Mouse (Mus musculus): ENCODE results near the gene Ebf3. TPM values are rescaled to one million over a fixed set of nuclear protein-coding genes. Genes with fewer than 3 reads are reported as not detected.

Gene Ebf3
- polyA plus RNA-seq, 1 experiment = 1.1 TPM

- DNase-seq (ENCODE audit: extremely low spot score in 1 of 2, low spot score in 1 of 2) = no peak
Measured at GRCm38 (mm10) chr7:137312166-137312932, 1.9 kb downstream of the Ebf3 start.

DNA sequence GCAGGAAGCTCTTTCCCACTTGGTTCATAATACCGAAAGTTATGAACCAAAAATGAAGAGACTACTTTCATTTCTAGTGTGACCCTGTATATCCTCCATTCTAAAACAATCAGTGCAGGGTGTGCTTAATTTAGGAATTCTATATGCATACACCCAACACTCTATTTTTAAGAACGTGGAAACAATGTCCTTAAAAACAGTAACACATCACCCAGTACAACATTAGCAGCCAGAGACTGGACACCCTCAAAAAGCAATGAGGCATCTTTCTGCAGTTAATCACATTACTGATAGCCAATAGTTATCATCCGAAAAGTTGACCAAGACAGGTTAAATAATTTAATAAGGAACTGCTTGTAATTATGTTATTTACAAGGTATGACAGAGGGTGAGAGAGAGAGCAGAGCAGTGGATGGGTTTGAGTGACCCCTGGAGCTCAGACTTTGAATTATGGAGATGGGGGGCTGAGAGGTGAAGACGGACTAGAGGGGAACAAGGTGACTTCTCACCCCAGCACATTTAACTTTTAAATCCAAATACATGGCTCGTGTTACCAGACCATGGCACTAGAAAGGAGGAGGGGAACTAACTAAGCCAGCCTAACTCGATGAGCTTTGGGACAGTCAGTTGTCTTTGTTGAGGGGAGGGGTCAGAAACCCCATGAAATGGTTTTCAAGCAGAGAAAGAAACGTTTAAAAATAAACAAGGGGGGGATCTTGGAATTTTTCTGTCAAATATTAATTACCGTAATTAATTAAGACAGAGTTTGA, 2.7 kb downstream of the Ebf3 start:
- DNase-seq (ENCODE audit: extremely low spot score in 1 of 2, low spot score in 1 of 2) = no peak

DNA sequence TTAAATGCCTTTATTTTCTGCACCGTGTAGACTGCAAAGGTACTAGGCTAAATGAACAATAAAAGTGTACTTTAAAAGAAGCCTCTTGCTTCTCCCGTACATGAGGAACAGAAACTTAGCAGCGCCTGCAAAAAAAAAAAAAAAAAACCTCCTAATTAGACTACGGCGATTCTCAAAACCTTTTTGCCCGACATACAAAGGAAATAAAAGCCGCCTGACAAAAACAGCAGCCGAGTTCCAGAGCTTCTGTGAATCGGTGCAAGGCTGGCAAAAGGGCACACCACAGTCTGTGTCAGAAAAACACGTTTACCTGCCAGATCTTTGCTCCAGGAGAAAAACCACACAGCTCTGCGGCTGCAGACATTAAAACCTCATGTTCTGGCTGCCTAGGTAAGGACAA, 3.4 kb downstream of the Ebf3 start:
- DNase-seq (ENCODE audit: extremely low spot score in 1 of 2, low spot score in 1 of 2) = no peak

- DNase-seq (ENCODE audit: extremely low spot score in 1 of 2, low spot score in 1 of 2) = no peak
Measured at GRCm38 (mm10) chr7:137310091-137310761, 4.0 kb downstream of the Ebf3 start.

DNA sequence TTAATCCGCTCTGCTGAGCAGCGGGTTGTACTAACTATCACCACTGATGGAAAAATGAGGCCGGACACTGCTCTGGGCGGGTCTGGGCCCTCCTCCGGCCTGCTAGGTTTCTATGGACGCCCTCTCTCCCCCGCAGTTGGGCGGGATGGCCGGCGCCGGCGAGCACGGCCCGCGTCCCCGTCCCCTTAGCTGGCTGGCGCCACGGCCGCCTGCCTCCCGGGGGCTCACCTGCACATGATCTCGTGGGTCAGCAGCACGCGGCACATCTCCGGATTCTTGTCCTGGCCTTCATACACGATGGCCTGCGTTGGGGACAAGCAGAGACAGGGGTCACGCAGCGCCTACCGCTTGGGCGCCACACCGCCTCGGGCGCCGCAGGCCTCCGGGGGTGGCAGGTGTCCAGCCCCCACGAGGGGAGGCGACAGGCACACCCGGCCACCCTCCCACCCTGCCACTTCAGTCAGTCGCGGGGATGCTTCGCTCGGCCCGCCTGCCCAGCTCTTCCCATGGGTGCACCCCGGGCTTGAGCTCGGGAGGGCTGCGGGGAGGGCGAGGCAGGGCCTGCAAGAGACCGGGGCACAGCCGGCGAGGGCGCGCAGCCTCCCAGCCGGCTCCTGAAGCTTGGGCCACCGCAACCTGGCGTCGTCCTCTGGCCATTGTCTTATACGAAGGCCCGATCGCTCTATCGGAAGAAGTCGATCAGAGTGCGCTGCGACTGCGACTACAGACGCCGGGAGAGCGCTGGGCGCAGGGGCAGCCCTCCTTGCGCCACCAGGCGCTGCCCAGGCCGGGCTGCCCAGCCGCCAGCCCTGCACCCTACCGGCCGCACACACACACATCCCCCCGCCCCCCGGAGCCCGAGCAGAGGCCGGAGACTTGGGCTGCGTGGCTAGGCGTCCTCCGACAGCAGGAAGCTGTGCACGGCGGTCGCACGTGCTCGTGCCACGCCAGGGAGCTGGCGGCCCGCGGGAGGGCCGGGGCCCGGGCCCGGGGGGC, 4.9 kb downstream of the Ebf3 start:
- no peak for DNase-seq (ENCODE audit: extremely low spot score in 1 of 2, low spot score in 1 of 2)

DNA sequence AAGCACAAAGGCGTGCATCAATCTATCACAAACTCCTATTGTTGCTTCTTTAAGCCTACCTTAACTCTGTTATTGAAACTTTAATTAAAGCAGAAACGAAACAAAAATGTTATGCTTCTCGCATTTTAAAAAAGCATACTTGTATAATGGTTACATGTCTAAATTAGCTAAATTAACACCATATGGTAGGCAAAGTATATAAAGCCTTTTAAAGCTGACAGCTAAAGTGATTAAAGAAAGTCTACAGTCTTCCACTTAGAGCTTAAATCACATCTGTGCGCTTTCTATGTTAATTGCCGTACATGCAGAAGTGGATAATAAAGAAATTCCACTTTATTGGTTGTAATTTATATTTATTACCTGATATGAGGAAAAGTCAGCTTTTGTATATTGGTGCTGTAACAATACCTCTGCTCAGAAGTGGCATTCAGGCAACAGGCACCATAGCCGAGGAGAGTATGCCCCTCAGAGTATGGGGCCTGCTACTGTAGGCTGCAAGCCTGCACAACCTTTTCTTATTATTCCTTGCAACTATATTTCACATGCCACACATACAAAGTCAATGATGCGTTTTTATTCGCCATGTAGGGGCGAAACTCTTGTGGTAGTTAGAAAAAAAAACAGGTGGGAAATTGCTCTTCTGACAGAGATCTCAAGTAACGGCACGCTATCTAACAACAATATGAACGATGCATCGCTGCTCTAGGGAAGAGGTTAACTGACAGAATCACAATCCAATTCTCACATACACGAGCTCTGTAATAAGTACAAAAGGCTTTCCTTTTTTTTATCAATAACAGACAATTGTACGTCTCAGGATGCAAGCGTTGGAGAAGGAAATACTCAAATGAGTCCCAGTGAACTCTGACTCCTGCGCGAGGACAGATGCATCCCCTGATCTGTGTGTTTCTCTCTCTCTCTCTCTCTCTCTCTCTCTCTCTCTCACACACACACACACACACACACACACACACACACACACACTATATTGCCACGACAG, 5.9 kb downstream of the Ebf3 start:
- DNase-seq (ENCODE audit: extremely low spot score in 1 of 2, low spot score in 1 of 2) = no peak

DNA sequence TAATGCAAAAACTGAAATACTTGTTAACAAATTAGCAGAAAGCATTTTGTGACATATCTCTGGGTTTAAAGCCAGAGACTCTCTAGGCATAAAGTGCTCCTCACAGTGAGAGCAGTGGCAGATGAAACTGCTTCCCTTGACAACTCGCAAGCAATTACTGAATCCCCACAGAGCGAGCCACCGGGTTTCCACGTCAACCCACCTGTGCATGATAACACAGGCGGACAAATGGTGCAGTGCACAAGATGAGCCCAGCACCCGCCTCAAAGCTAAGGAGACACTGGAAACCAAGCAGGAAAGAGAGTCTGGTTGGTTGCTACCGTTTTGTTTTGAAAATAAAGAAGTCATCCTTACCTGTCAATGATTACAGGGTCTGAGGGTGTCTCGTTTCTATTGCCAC, 7.1 kb downstream of the Ebf3 start:
- DNase-seq (ENCODE audit: extremely low spot score in 1 of 2, low spot score in 1 of 2) = no peak

- DNase-seq (ENCODE audit: extremely low spot score in 1 of 2, low spot score in 1 of 2) = no peak
Measured at GRCm38 (mm10) chr7:137306127-137306526, 8.1 kb downstream of the Ebf3 start.

DNA sequence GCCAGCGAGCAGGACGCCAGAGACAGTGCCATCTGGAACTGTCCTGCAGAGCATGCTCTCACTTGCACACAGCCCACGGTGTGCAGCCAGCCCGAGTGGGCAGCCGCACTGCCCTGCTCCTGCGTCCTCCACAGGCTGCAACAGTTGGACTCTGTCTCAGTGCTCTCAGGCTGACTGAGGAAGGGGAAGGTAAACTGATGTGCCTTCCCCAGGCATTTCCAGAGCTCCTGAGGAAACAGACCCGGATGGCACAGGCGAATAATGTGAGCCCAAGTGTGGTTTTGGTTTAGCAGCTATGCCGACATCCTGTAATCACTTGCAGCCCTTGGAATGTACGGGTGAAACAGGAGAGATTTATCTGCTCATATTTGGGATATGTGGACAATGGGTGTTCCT, 10.5 kb downstream of the Ebf3 start:
- no peak for DNase-seq (ENCODE audit: extremely low spot score in 1 of 2, low spot score in 1 of 2)

DNA sequence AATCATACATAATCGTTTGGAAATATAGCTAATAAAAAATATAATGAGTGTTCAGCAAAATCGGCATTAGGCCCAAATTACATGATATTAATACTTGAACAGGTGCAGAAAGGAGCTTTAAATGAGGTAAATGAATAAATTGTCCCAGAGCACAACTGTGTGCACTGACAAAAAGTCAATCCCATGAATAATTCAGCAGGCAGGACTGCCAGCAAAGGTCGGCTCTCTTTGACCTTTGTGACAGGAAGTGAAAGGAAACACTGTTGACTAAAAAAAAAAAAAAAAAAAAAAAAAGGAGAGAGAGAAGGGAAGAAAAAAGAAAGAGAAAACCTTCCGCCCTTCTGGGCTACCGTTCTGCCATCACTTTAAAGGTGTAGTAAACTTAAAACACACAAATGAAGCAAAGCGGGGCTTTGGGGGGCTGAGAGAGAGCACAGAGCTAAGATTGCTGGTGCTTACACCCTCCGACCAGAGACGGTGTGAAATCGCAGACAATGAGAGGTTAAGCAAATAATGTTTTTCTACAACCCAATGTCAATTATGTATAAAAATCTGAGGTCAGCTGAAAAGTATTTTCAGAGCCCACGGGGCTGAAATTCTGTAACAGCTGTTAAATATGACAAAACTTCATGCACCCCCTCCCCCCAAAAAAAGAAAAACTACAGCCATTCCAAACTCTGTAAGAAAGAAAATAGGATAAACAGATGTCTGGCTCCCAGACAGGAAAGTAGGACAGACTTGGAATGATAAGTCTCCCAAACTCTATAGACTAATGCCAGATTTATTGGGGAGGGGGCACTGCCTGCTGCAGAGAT, 11.1 kb downstream of the Ebf3 start:
- no peak for DNase-seq (ENCODE audit: extremely low spot score in 1 of 2, low spot score in 1 of 2)

- DNase-seq (ENCODE audit: extremely low spot score in 1 of 2, low spot score in 1 of 2) = no peak
Measured at GRCm38 (mm10) chr7:137302161-137302560, 12.1 kb downstream of the Ebf3 start.

DNA sequence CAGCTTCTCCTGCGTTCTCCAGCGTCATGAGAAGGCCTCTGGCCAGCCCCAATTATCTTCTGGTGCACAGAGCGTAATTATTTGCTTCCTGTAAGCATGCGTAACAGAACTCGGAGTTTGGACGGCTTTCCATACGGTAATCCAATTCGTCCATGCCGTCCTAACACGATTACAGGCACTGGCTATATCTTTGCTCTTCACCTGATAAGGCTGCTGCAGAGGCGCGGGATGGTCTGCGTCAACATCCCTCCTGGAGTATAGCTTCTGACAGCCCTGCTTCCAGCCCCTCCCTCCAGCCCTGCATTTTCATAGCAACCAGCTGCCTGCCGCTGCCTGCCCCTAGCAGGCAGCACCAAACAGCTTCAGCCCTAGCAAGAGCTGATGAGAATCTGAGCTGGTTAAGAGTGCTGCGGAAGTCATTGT, 12.9 kb downstream of the Ebf3 start:
- DNase-seq (ENCODE audit: extremely low spot score in 1 of 2, low spot score in 1 of 2) = no peak

DNA sequence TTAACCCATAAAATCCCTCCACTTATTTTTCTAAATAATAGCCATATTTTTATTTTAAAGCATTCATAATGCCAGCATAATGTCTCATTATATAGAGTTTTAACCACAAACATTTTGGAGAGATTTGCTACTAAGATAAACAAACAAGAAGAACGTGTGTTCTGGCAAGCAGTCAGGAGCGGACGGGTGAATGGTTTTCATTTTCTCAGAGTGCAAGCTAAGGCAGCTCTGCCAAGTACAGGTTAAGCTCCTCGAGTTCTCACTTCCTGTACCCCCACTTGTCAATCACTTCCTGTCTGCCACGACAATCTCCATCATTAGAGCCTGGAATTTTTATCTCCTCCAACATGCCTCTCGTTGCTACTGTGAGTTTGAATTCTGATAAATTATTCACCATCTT, 13.4 kb downstream of the Ebf3 start:
- DNase-seq (ENCODE audit: extremely low spot score in 1 of 2, low spot score in 1 of 2) = no peak

DNA sequence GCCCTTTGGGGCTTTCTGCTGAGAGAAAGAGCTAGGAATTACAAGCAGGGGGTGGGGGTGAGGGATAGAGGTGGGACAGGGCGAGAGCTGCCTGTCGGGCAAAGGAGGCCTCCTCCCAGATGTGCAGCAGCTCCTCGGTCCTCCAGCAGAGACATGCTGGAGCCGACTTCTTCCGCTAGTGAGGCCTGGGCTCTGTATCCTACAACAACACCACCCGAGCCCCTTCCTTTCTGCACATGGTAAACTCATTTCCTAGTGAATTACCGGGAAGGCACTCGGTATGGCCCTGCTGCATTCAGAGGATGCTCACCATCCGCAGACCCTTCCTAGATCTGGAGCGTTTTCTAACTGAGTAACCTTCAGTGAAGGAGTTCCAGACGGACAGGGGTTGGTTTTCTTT, 14.1 kb downstream of the Ebf3 start:
- DNase-seq (ENCODE audit: extremely low spot score in 1 of 2, low spot score in 1 of 2) = no peak

DNA sequence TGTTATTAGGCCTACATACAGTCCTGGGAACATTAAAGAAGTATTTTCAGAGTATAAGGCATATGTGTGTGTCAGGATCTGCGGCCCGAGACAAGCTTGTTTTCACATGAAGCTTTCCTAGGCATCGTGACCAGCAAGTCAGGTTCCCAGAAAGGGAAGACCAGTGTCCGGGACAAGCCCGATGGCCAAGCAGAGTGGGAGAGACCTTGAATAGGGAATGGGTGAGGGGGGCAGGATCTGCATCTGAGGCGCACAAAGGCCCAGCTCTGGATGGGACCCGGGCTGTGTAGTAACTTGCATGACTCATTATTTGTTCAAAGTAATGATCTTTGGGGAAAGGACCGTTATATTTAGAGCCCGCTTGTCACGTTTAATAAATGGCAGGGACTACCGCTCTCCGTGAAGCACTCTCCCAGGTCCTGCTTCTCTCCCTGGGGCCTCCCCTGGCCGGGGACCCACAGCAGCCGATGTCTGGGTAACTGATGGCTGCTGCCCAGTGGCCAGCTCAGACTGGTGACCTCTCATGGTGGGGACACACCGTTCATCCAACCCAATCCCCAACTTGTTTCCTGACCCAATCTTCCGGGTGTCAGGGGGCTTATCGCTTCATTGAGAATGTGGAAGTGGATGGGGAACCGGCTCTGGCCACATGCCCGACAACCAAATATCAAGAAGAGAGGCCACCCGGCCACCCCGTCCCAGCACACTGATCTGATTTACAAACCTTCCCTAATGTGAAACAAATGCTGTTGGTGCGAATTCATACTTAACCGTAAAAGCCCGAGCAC, 16.5 kb downstream of the Ebf3 start:
- no peak for DNase-seq (ENCODE audit: extremely low spot score in 1 of 2, low spot score in 1 of 2)

DNA sequence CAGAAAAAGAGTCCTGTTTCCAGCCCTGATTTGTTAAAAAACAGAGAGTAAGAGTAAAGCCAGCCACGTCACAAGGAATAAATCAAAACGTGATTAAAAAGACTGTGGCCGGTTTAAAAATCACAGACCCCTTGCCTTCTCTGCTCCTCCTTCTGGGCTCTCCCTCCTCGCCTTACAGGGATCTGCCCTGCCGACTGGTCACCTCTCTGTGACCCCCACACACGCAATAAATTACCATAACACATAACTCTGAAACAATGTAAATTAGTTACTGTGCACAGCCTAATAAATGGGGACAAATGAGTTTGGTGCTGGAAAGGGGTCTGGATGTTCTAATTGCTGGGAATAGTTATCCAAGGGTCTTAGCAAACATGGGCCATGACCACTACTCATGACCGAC, 17.1 kb downstream of the Ebf3 start:
- DNase-seq (ENCODE audit: extremely low spot score in 1 of 2, low spot score in 1 of 2) = no peak

- no peak for DNase-seq (ENCODE audit: extremely low spot score in 1 of 2, low spot score in 1 of 2)
Measured at GRCm38 (mm10) chr7:137295612-137296011, 18.6 kb downstream of the Ebf3 start.

GRCm38 (mm10) chr7:137294446-137294845, 19.8 kb downstream of the Ebf3 start:
- DNase-seq (ENCODE audit: extremely low spot score in 1 of 2, low spot score in 1 of 2) = no peak
